Mouse (Mus musculus): ENCODE measurements around the gene Atf6b. TPM values are rescaled to one million over a fixed set of nuclear protein-coding genes. Genes with fewer than 3 reads are reported as not detected.

The Atf6b gene
- polyA plus RNA-seq, 1 experiment from 2014 or later = 24.6 TPM

- Histone ChIP-seq H3K27ac (no peak overlapping the region), H3K9me3 (replicated peaks) (no peaks in the 10 kb centered on the region), H3K4me1 (replicated peaks) (peaks cover 65% of the 10 kb centered on the region), H3K4me2 (no peak overlapping the region), H3K9ac (no peak overlapping the region), H3K27me3 (no peaks in the 10 kb centered on the region), H3K36me3 (peaks cover 59% of the 10 kb centered on the region), H3K4me3 (replicated peaks) (no peak overlapping the region)
- ATAC-seq (ENCODE audit: low read depth) (no peak), DNase-seq (no peak)
- WGBS (ENCODE audit: insufficient replicate concordance) = 79% methylated on average over 8 of the region's 8 CpGs
Observed at GRCm38 (mm10) chr17:34611050-34611449, 35.9 kb upstream of the Atf6b start.

GRCm38 (mm10) chr17:34613054-34613645 is 33.8 kb upstream of the Atf6b start:
- Histone ChIP-seq H3K27ac (peak overlapping the region; percentile 82), H3K4me1 (replicated peaks) (peaks cover 49% of the 10 kb centered on the region), H3K4me3 (replicated peaks) (no peak overlapping the region), H3K36me3 (peaks cover 62% of the 10 kb centered on the region), H3K9me3 (replicated peaks) (no peaks in the 10 kb centered on the region), H3K9ac (peak overlapping the region; percentile 33; the same call in 1 of the 2 replicates), H3K27me3 (no peaks in the 10 kb centered on the region), H3K4me2 (0 out of 2 replicates have a peak overlapping the region, but pooled peaks have one; percentile 19)
- DNase-seq (no peak), ATAC-seq (ENCODE audit: low read depth) (peak; percentile 68)
- WGBS (ENCODE audit: insufficient replicate concordance) = 38% methylated on average over 11 of the region's 11 CpGs

GRCm38 (mm10) chr17:34613830-34614229 is 33.1 kb upstream of the Atf6b start:
- H3K9me3 ChIP-seq (replicated peaks) = no peaks in the 10 kb centered on the region
- whole genome bisulfite sequencing (ENCODE audit: insufficient replicate concordance) = 78% methylated on average over 10 of the region's 10 CpGs
- DNase-seq (no peak), ATAC-seq (ENCODE audit: low read depth) (no peak)
- peaks cover 62% of the 10 kb centered on the region for H3K36me3 ChIP-seq
- H3K9ac ChIP-seq = peak overlapping the region; percentile 33; the same call in 1 of the 2 replicates
- H3K27ac ChIP-seq = peak overlapping the region; percentile 82
- H3K27me3 ChIP-seq = no peaks in the 10 kb centered on the region
- peaks cover 42% of the 10 kb centered on the region for H3K4me1 ChIP-seq (replicated peaks)
- H3K4me2 ChIP-seq = 0 out of 2 replicates have a peak overlapping the region, but pooled peaks have one; percentile 6
- no peak overlapping the region for H3K4me3 ChIP-seq (replicated peaks)

- no peak within 1 kb of the TSS for H3K4me3 ChIP-seq (replicated peaks)
- H3K9ac ChIP-seq = no peak within 1 kb of the TSS
- no peak within 1 kb of the TSS for H3K4me2 ChIP-seq
- 72% methylated on average over 6 of the region's 6 CpGs for WGBS (ENCODE audit: insufficient replicate concordance)
- H3K27ac ChIP-seq = no peak within 1 kb of the TSS
- ATAC-seq (ENCODE audit: low read depth) (no peak), DNase-seq (no peak)
- H3K4me1 ChIP-seq (replicated peaks) = peaks cover 39% of the 10 kb centered on the region
- H3K27me3 ChIP-seq = no peaks in the 10 kb centered on the region
- H3K9me3 ChIP-seq (replicated peaks) = no peaks in the 10 kb centered on the region
- peaks cover 54% of the 10 kb centered on the region for H3K36me3 ChIP-seq
Observed at GRCm38 (mm10) chr17:34615871-34616270, 31.1 kb upstream of the Atf6b start, which contains the start of gene Egfl8. Egfl8 (minus strand) TSS chr17:34615971.

- H3K9me3 ChIP-seq (replicated peaks) = no peaks in the 10 kb centered on the region
- no peak overlapping the region for H3K4me3 ChIP-seq (replicated peaks)
- DNase-seq (peak; percentile 67), ATAC-seq (ENCODE audit: low read depth) (peak; percentile 60)
- H3K4me2 ChIP-seq = no peak overlapping the region
- 5% methylated on average over 6 of the region's 6 CpGs for WGBS (ENCODE audit: insufficient replicate concordance)
- peaks cover 30% of the 10 kb centered on the region for H3K4me1 ChIP-seq (replicated peaks)
- no peaks in the 10 kb centered on the region for H3K27me3 ChIP-seq
- H3K27ac ChIP-seq = no peak overlapping the region
- H3K36me3 ChIP-seq = peaks cover 39% of the 10 kb centered on the region
- no peak overlapping the region for H3K9ac ChIP-seq
Observed at GRCm38 (mm10) chr17:34618999-34619398, 27.9 kb upstream of the Atf6b start.

GRCm38 (mm10) chr17:34621006-34621405 is 25.9 kb upstream of the Atf6b start:
- DNase-seq = no peak
- no peak overlapping the region for H3K4me2 ChIP-seq
- no peak overlapping the region for H3K9ac ChIP-seq
- no peak overlapping the region for H3K4me3 ChIP-seq (replicated peaks)
- H3K9me3 ChIP-seq (replicated peaks) = no peaks in the 10 kb centered on the region
- WGBS (ENCODE audit: insufficient replicate concordance) = 80% methylated on average over 8 of the region's 8 CpGs
- H3K27me3 ChIP-seq = no peaks in the 10 kb centered on the region
- peaks cover 32% of the 10 kb centered on the region for H3K36me3 ChIP-seq
- ATAC-seq (ENCODE audit: low read depth) = no peak
- H3K27ac ChIP-seq = no peak overlapping the region
- H3K4me1 ChIP-seq (replicated peaks) = peaks cover 31% of the 10 kb centered on the region

GRCm38 (mm10) chr17:34623161-34623560 is 23.8 kb upstream of the Atf6b start:
- Histone ChIP-seq H3K4me2 (no peak overlapping the region), H3K9me3 (replicated peaks) (no peaks in the 10 kb centered on the region), H3K27me3 (peaks cover 8% of the 10 kb centered on the region), H3K27ac (no peak overlapping the region), H3K9ac (no peak overlapping the region), H3K36me3 (peaks cover 22% of the 10 kb centered on the region), H3K4me1 (replicated peaks) (peaks cover 41% of the 10 kb centered on the region), H3K4me3 (replicated peaks) (no peak overlapping the region)
- 71% methylated on average over 9 of the region's 9 CpGs for WGBS (ENCODE audit: insufficient replicate concordance)
- DNase-seq = no peak
- ATAC-seq (ENCODE audit: low read depth) = no peak

- Histone ChIP-seq H3K9me3 (replicated peaks) (no peaks in the 10 kb centered on the region), H3K4me1 (replicated peaks) (peaks cover 53% of the 10 kb centered on the region), H3K36me3 (peaks cover 22% of the 10 kb centered on the region), H3K4me2 (no peak overlapping the region), H3K4me3 (replicated peaks) (no peak overlapping the region), H3K27me3 (peaks cover 26% of the 10 kb centered on the region), H3K9ac (no peak overlapping the region), H3K27ac (no peak overlapping the region)
- ATAC-seq (ENCODE audit: low read depth) (no peak), DNase-seq (no peak)
- 82% methylated on average over 3 of the region's 3 CpGs for WGBS (ENCODE audit: insufficient replicate concordance)
Observed at GRCm38 (mm10) chr17:34624981-34625380, 22.0 kb upstream of the Atf6b start.

GRCm38 (mm10) chr17:34626062-34626772 is 20.7 kb upstream of the Atf6b start:
- Histone ChIP-seq H3K4me1 (replicated peaks) (peaks cover 65% of the 10 kb centered on the region), H3K4me2 (peak overlapping the region; percentile 91)

GRCm38 (mm10) chr17:34626773-34627092 is 20.2 kb upstream of the Atf6b start:
- Histone ChIP-seq H3K9me3 (replicated peaks) (no peaks in the 10 kb centered on the region), H3K4me3 (replicated peaks) (peak overlapping the region; percentile 70), H3K4me1 (replicated peaks) (peaks cover 69% of the 10 kb centered on the region), H3K27ac (peak overlapping the region; percentile 70), H3K27me3 (peaks cover 43% of the 10 kb centered on the region), H3K36me3 (peaks cover 22% of the 10 kb centered on the region), H3K9ac (peak overlapping the region; percentile 80), H3K4me2 (peak overlapping the region; percentile 91)
- no peak for DNase-seq
- 1% methylated on average over 18 of the region's 18 CpGs for WGBS (ENCODE audit: insufficient replicate concordance)
- ATAC-seq (ENCODE audit: low read depth) = peak; percentile 27

More at GRCm38 (mm10) chr17:34626062-34626772, 20.7 kb upstream of the Atf6b start:
- peak overlapping the region; percentile 80 for H3K9ac ChIP-seq
- H3K9me3 ChIP-seq (replicated peaks) = no peaks in the 10 kb centered on the region
- DNase-seq = no peak
- peak overlapping the region; percentile 70 for H3K27ac ChIP-seq
- peaks cover 38% of the 10 kb centered on the region for H3K27me3 ChIP-seq
- whole genome bisulfite sequencing (ENCODE audit: insufficient replicate concordance) = 49% methylated on average over 16 of the region's 16 CpGs
- peaks cover 22% of the 10 kb centered on the region for H3K36me3 ChIP-seq
- peak overlapping the region; percentile 70 for H3K4me3 ChIP-seq (replicated peaks)
- no peak for ATAC-seq (ENCODE audit: low read depth)

- ATAC-seq (ENCODE audit: low read depth) (peak; percentile 67), DNase-seq (peak; percentile 65)
- H3K4me3 ChIP-seq (replicated peaks) = peak overlapping the region; percentile 70
- peak overlapping the region; percentile 70 for H3K27ac ChIP-seq
- under 1% methylated on average over 45 of the region's 45 CpGs for WGBS (ENCODE audit: insufficient replicate concordance)
- no peaks in the 10 kb centered on the region for H3K9me3 ChIP-seq (replicated peaks)
- H3K36me3 ChIP-seq = peaks cover 21% of the 10 kb centered on the region
- H3K9ac ChIP-seq = peak overlapping the region; percentile 80
- H3K4me1 ChIP-seq (replicated peaks) = peaks cover 69% of the 10 kb centered on the region
- peak overlapping the region; percentile 91 for H3K4me2 ChIP-seq
- H3K27me3 ChIP-seq = peaks cover 49% of the 10 kb centered on the region
Observed at GRCm38 (mm10) chr17:34627093-34627942, 19.6 kb upstream of the Atf6b start.
